Mouse (Mus musculus) large intestine, adult 2 months (tissue): ENCODE data around the gene Gm765. TPM values are rescaled to one million over a fixed set of nuclear protein-coding genes. Genes with fewer than 3 reads are reported as not detected.

ENCODE experiments used
- DNase-seq: peaks from one replicate; pipeline ENCODE4 v3.0.0-alpha.2; 2012; ENCODE audit warnings: low read depth, low spot score
- WGBS: fragments of 180-500 bp; shearing (Covaris S2); methylation state at CpG from one replicate; pipeline ENCODE4 v1.1.7; 2018; 5-methylcytosine and 5-hydroxymethylcytosine counted together
- polyA plus RNA-seq: library from polyadenylated mRNA; depleted of rRNA; stranded (reverse); fragments of >200 nt; gene quantifications from 2 replicates; pipeline ENCODE4 v1.2.3, GENCODE M21; 2012

Gene Gm765
- polyA plus RNA-seq, 1 experiment, result not detected

DNA sequence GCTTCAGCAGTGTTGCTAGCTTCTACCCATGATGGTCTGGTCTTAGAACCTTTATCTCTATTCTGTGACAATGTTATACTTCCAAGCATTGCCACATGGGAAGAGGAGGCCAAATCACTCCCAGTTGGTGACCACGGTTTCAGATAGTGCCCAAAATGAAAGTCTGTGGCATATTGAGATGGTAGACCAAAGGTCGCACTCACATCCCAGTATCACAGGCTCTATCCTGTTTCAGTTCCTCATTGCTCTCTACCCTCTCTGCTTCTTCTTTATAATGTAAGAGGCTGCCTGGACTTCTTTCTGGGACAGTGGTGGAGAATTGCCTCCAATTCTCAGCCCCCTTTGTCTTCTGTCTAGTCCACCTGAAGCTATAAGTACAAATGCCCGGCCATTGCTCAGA, 108.5 kb downstream of the Gm765 start:
- no peak for DNase-seq
- 72% methylated on average over 3 of the region's 3 CpGs for WGBS

DNA sequence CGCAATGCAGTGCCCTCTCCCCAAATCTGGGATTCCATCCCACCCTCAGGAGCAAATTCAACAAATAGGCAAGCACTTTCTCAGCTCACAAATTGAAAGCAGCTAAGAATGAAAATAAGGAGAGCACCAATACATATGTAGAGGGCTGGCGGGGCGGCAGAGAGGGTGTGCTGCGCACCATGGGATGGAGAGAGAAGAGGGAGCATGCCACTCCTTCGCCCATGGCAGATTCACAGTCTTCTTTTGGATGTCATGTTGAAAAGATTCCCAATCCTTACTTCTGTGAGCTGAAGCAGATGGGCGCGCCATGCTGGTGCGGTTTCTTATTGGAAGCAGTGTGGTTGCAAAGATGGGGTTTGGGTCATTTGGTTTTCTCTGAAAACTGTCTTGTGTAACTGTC, 118.6 kb downstream of the Gm765 start:
- WGBS, result 95% methylated on average over 8 of the region's 8 CpGs
- DNase-seq, result no peak

DNA sequence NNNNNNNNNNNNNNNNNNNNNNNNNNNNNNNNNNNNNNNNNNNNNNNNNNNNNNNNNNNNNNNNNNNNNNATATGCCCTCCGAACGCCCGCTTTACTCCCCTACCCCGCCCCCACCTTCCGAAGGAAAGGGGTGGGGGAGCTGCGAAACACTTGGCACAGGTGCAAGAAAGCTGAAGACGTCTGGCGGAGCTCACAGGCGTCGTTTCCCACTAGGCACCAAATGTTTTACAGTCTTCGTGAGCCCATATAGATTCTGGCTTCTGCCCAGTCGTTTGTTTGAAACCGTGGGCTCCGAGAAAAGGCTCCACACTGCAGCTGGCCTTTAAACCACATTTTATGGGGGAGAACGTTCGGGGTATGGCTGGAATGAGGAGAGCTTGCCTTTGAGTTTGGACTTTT, 120.6 kb downstream of the Gm765 start:
- WGBS, result 50% methylated on average over 16 of the region's 16 CpGs
- DNase-seq, result no peak

DNA sequence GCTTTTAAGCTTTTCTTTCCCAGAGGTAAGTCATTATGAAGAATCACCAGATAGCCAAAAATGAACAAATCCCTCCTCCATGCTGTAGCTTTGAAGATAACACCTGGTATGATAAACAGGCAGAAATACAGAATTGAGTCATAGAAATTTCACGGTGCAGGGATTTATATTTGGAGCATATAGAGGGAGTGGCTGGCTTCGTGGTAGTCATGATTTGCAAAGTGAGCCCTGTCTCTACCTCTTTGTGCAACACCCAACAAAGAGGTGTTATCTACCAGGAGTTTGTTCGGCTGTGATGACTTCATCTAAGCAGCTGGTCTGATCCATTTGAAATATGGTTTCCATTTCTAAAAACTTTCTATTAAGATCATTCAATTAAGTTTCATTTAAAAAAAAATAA, 130.3 kb downstream of the Gm765 start:
- whole genome bisulfite sequencing, result 65% methylated on average over 3 of the region's 3 CpGs
- DNase-seq, result no peak

DNA sequence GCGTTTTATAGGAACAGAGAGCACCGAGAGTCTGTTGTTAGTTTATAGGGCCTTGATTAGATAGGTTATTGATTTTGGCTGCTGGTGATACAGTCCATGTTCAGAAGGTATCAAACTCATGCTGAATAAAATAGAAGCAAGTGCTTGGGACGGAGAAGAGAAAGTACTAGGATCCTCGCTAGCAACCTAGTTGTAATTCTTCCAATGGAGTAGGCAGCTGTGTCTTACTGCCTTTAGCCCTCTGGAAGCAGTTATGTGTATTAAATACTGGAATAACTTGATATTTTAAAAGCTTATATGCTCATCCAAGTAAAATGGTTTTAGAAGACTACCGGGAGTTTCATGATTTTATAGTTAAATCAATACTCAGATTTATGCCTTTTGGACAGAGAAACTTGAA, 132.3 kb downstream of the Gm765 start:
- WGBS, result 57% methylated on average over 5 of the region's 5 CpGs
- DNase-seq, result no peak

DNA sequence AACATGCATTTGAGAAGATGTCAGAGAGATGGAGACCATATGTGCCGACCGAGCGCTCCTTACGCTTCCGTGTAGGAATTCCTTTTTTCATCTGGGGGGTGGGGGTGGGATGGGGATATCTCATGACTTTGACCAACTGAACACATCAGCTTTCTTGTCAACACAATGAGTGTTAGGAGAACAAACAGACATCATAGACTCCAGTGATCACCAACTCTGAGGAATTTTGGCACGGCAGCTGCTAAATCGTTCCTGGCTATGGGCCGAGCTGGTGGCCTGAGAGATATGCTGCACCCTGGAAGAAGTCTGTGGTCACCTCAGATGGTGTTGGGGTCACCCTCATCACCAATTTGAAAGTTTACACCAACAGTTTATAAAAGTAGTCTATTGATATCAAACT, 134.5 kb downstream of the Gm765 start:
- 94% methylated on average over 8 of the region's 8 CpGs for WGBS
- DNase-seq, result no peak

DNA sequence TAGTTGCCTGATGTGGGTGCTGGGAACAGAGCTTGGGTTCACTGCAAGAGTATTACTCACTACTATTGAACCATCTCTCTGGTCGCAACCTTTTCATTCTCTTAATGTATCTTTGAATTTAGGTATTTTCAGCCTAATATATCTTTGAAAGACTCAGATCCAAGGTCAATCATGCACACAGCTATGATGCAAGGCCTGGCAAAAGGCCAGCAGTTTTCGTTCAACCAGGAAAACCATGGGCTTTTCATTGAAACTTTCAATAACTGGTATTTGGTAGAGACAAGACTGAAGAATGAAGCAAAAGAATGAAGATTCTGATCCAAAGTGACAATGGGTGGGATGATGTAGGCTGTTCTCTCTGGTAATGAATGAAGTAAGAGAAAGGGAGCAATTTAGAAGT, 143.8 kb downstream of the Gm765 start:
- DNase-seq, result no peak
- WGBS, result 72% methylated on average over 2 of the region's 2 CpGs

DNA sequence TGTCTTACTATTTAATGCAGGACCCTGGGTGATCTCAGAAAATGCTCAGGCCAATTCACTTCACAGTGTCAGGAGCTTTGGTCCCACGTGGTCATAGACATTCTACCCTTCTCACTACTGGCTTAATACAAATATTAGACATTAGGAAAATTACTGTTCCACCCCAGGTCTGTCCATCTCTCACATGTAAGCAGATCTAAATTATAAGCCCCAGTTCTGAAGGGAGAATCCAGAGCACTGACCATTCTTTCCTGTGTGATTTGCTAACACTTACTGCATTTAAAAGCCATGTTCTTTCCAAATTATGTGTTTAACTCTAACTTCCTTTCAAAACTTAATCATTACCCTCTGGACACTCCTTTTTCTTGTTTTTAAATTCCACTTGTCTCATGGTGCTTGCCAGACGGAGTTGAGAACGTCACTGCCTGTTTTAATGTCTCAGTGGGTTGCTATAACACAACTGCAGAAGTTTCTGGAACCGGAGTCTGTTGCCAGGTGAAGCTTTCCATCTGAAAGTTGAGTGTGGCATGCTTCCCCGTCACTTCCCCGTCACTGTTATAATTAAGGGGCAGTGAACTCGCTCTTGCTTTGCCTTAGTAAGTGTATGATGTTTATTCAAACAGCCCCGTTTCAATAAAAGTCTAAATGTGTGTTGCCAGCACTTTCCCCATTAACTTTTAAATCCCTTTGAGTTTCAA, 151.7 kb downstream of the Gm765 start:
- DNase-seq, result no peak
- whole genome bisulfite sequencing, result 44% methylated on average over 8 of the region's 8 CpGs
